Mouse (Mus musculus) MEL (cell line): ENCODE measurements around the gene Plch1. TPM values are rescaled to one million over a fixed set of nuclear protein-coding genes. Genes with fewer than 3 reads are reported as not detected.

Experiments used
- DNase-seq: peaks from one replicate; pipeline ENCODE4 v3.0.0; 2011; ENCODE audit warnings: low read depth, low spot score
- H3K27ac ChIP-seq: 2 replicates; pipeline ENCODE4 v1.5.1; 2012; ENCODE audit warnings: low read depth, mild to moderate bottlenecking, control low read depth, low read length, moderate library complexity; ENCODE audit not compliant: control insufficient read depth
- H3K27me3 ChIP-seq, 2 experiments: fragments of 150-350 bp in 1 of 2; sonication (generic) in 1 of 2; 2 replicates each; pipeline ENCODE4 v1.6.1; 2012; ENCODE audit warnings: low read length in 2 of 2, mild to moderate bottlenecking in 2 of 2, improper control_type of control experiment in 1 of 2, moderate library complexity in 1 of 2; ENCODE audit not compliant: insufficient read depth in 2 of 2, control insufficient read depth in 1 of 2
- H3K36me3 ChIP-seq, 2 experiments: 2 replicates each; pipeline ENCODE4 v1.6.1; 2012 to 2014; ENCODE audit warnings: low read length in 2 of 2, improper control_type of control experiment in 1 of 2, inconsistent platforms in 1 of 2, mild to moderate bottlenecking in 1 of 2; ENCODE audit not compliant: insufficient read depth in 2 of 2, control insufficient read depth in 1 of 2
- H3K4me1 ChIP-seq, 2 experiments: fragments of 150-350 bp in 1 of 2; sonication (generic) in 1 of 2; 2 replicates each; pipeline ENCODE4 v1.6.1; 2012; ENCODE audit warnings: low read length in 2 of 2, improper control_type of control experiment in 1 of 2, mild to moderate bottlenecking in 1 of 2; ENCODE audit not compliant: insufficient read depth in 2 of 2, control insufficient read depth in 1 of 2
- H3K4me3 ChIP-seq, 2 experiments: fragments of 150-350 bp in 1 of 2; sonication (generic) in 1 of 2; 2 replicates each; pipeline ENCODE4 v1.5.1; 2012; ENCODE audit warnings: low read depth in 2 of 2, low read length in 2 of 2, mild to moderate bottlenecking in 2 of 2, moderate library complexity in 2 of 2, control low read depth in 1 of 2, improper control_type of control experiment in 1 of 2; ENCODE audit not compliant: control insufficient read depth in 1 of 2, insufficient read depth in 1 of 2
- H3K79me2 ChIP-seq: 2 replicates; pipeline ENCODE4 v1.6.1; 2012; ENCODE audit warnings: mild to moderate bottlenecking, low read length, moderate library complexity; ENCODE audit not compliant: control insufficient read depth, poor library complexity, insufficient read depth
- H3K9ac ChIP-seq: 2 replicates; pipeline ENCODE4 v1.6.1; 2012; ENCODE audit warnings: low read depth, mild to moderate bottlenecking, control low read depth, low read length, moderate library complexity; ENCODE audit not compliant: control insufficient read depth, poor library complexity, severe bottlenecking
- H3K9me3 ChIP-seq: fragments of 150-350 bp; sonication (generic); replicated peaks from 2 replicates; pipeline ENCODE4 v1.6.1; 2012; ENCODE audit warnings: mild to moderate bottlenecking, low read length, improper control_type of control experiment, moderate library complexity; ENCODE audit not compliant: insufficient read depth
- CHD1 ChIP-seq: IDR thresholded peaks from 2 replicates; pipeline ENCODE4 v1.6.1; 2012; ENCODE audit warnings: low read depth, mild to moderate bottlenecking, inconsistent platforms, low read length, improper control_type of control experiment
- EP300 ChIP-seq, 2 experiments: IDR thresholded peaks; 2 replicates each; pipeline ENCODE4 v1.6.1; 2011; ENCODE audit warnings: improper control_type of control experiment in 2 of 2, low read length in 2 of 2, low read depth in 1 of 2, mild to moderate bottlenecking in 1 of 2
- ETS1 ChIP-seq: IDR thresholded peaks from 2 replicates; pipeline ENCODE4 v1.6.1; 2012; ENCODE audit warnings: low read depth, mild to moderate bottlenecking, inconsistent platforms, low read length, improper control_type of control experiment, moderate library complexity
- GABPA ChIP-seq: IDR thresholded peaks from 2 replicates; pipeline ENCODE4 v1.6.1; 2012; ENCODE audit warnings: low read depth, mild to moderate bottlenecking, inconsistent platforms, low read length, improper control_type of control experiment, moderate library complexity
- GATA1 ChIP-seq: IDR thresholded peaks from 2 replicates; pipeline ENCODE4 v1.6.1; 2011; ENCODE audit warnings: low read depth, low read length, improper control_type of control experiment
- KAT2A ChIP-seq: conservative IDR thresholded peaks from 2 replicates; pipeline ENCODE4 v1.6.1; 2012; ENCODE audit warnings: low read depth, low read length, improper control_type of control experiment, inconsistent platforms
- MAZ ChIP-seq: IDR thresholded peaks from 2 replicates; pipeline ENCODE4 v1.6.1; 2012; ENCODE audit warnings: low read depth, mild to moderate bottlenecking, inconsistent platforms, low read length, improper control_type of control experiment
- MEF2A ChIP-seq: IDR thresholded peaks from 2 replicates; pipeline ENCODE4 v1.6.1; 2014; ENCODE audit warnings: low read depth, mild to moderate bottlenecking, inconsistent platforms, low read length, improper control_type of control experiment; ENCODE audit not compliant: poor library complexity, insufficient replicate concordance, severe bottlenecking; ENCODE audit errors: extremely low read depth
- MYC ChIP-seq: IDR thresholded peaks from 2 replicates; pipeline ENCODE4 v1.6.1; 2011; ENCODE audit warnings: low read depth, mild to moderate bottlenecking, low read length, improper control_type of control experiment, moderate library complexity
- NRF1 ChIP-seq: IDR thresholded peaks from 2 replicates; pipeline ENCODE4 v1.6.1; 2014; ENCODE audit warnings: low read depth, mild to moderate bottlenecking, inconsistent platforms, low read length, improper control_type of control experiment, moderate library complexity; ENCODE audit not compliant: poor library complexity, insufficient read depth, severe bottlenecking
- POLR2A ChIP-seq, 2 experiments: IDR thresholded peaks; 2 replicates each; pipeline ENCODE4 v1.6.1; 2011 to 2012; ENCODE audit warnings: low read length in 2 of 2, mild to moderate bottlenecking in 2 of 2, control low read depth in 1 of 2, improper control_type of control experiment in 1 of 2, low read depth in 1 of 2, moderate library complexity in 1 of 2; ENCODE audit not compliant: control insufficient read depth in 1 of 2, insufficient read depth in 1 of 2, poor library complexity in 1 of 2
- POLR2AphosphoS2 ChIP-seq: IDR thresholded peaks from 2 replicates; pipeline ENCODE4 v1.6.1; 2011; ENCODE audit warnings: low read length, improper control_type of control experiment
- POLR2AphosphoS5 ChIP-seq: IDR thresholded peaks from 2 replicates; pipeline ENCODE4 v1.6.1; 2012; ENCODE audit warnings: low read depth, borderline replicate concordance, mild to moderate bottlenecking, inconsistent platforms, low read length, moderate library complexity, mixed read lengths
- RCOR1 ChIP-seq: IDR thresholded peaks from 2 replicates; pipeline ENCODE4 v1.6.1; 2012; ENCODE audit warnings: low read depth, mild to moderate bottlenecking, inconsistent platforms, low read length, improper control_type of control experiment
- SMC3 ChIP-seq: IDR thresholded peaks from 2 replicates; pipeline ENCODE4 v1.6.1; 2011; ENCODE audit warnings: low read depth, low read length, improper control_type of control experiment
- TAL1 ChIP-seq: IDR thresholded peaks from 2 replicates; pipeline ENCODE4 v1.6.1; 2012; ENCODE audit warnings: mild to moderate bottlenecking, inconsistent platforms, low read length, moderate library complexity, mixed read lengths
- USF1 ChIP-seq: IDR thresholded peaks from 2 replicates; pipeline ENCODE4 v1.6.1; 2014; ENCODE audit warnings: low read depth, mild to moderate bottlenecking, inconsistent platforms, low read length, improper control_type of control experiment, moderate library complexity
- ZKSCAN1 ChIP-seq: IDR thresholded peaks from 2 replicates; pipeline ENCODE4 v1.6.1; 2012; ENCODE audit warnings: low read depth, mild to moderate bottlenecking, inconsistent platforms, low read length, improper control_type of control experiment, moderate library complexity
- ZMIZ1 ChIP-seq: IDR thresholded peaks from 2 replicates; pipeline ENCODE4 v1.6.1; 2012; ENCODE audit warnings: low read depth, mild to moderate bottlenecking, inconsistent platforms, low read length, improper control_type of control experiment, moderate library complexity
- polyA plus RNA-seq, 2 experiments: library from polyadenylated mRNA; stranded (reverse) in 1 of 2; unstranded in 1 of 2; fragments of >175 nt in 1 of 2; fragments of >200 nt in 1 of 2; gene quantifications; 2 replicates each; pipeline versions ENCODE4 v1.2.1 to v1.2.4; 2012; ENCODE audit warnings: low replicate concordance in 2 of 2, low read depth in 1 of 2; ENCODE audit not compliant: insufficient read length in 2 of 2, insufficient read depth in 1 of 2, missing spikeins in 1 of 2
- total RNA-seq: library from RNA; depleted of rRNA; stranded (reverse); fragments of 300-350 nt; gene quantifications from 2 replicates; pipeline ENCODE4 v1.2.3, GENCODE M21; 2012

The Plch1 gene
- total and polyA plus RNA-seq, 3 experiments, result 0.01 to 0.23 TPM; not detected in 1

GRCm38 (mm10) chr3:63910301-63910700 lies 11.0 kb upstream of the Plch1 start:
- Histone ChIP-seq H3K36me3 (no peaks in the 10 kb centered on the region), H3K9me3 (no peaks in the 10 kb centered on the region), H3K9ac (no peak overlapping the region), H3K4me1 (no peaks in the 10 kb centered on the region), H3K27ac (no peak overlapping the region), H3K4me3 (no peak overlapping the region), H3K79me2 (no peaks in the 10 kb centered on the region), H3K27me3 (no peaks in the 10 kb centered on the region)
- no peak for DNase-seq
- TF ChIP-seq POLR2AphosphoS2 (no peak), NRF1 (no peak), USF1 (no peak), ZKSCAN1 (no peak), MAZ (no peak), EP300 (IDR thresholded peaks at IDR 0.05; ENCODE audit: low read depth in 1 of 2, low read length in 2 of 2) (no peak), KAT2A (no peak), MYC (no peak), POLR2A (IDR thresholded peaks at IDR 0.05; ENCODE audit: control insufficient read depth in 1 of 2, insufficient read depth in 1 of 2, low read depth in 1 of 2, low read length in 2 of 2, poor library complexity in 1 of 2) (no peak)

- Histone ChIP-seq H3K4me3 (no peak overlapping the region), H3K79me2 (no peaks in the 10 kb centered on the region), H3K27ac (no peak overlapping the region), H3K4me1 (no peaks in the 10 kb centered on the region), H3K9me3 (no peaks in the 10 kb centered on the region), H3K36me3 (no peaks in the 10 kb centered on the region), H3K27me3 (no peaks in the 10 kb centered on the region; a peak in 1 of 4 replicates), H3K9ac (no peak overlapping the region)
- TF ChIP-seq GABPA, result no peak
- TF ChIP-seq TAL1, result no peak
- no peak for TF ChIP-seq KAT2A
- TF ChIP-seq CHD1, result no peak
- DNase-seq, result no peak
Observed at GRCm38 (mm10) chr3:63905241-63905640, 6.0 kb upstream of the Plch1 start.

GRCm38 (mm10) chr3:63904157-63904556 lies 4.9 kb upstream of the Plch1 start:
- no peaks in the 10 kb centered on the region for H3K79me2 ChIP-seq
- no peaks in the 10 kb centered on the region; a peak in 1 of 4 replicates for H3K27me3 ChIP-seq
- no peak overlapping the region for H3K27ac ChIP-seq
- no peak overlapping the region for H3K9ac ChIP-seq
- H3K9me3 ChIP-seq, result no peaks in the 10 kb centered on the region
- no peak for TF ChIP-seq SMC3
- no peak for TF ChIP-seq RCOR1
- no peak for TF ChIP-seq MEF2A
- TF ChIP-seq ETS1, result no peak
- no peak for TF ChIP-seq ZMIZ1
- TF ChIP-seq POLR2AphosphoS5, result no peak
- no peak for TF ChIP-seq GATA1
- H3K4me1 ChIP-seq, result no peaks in the 10 kb centered on the region
- no peak overlapping the region for H3K4me3 ChIP-seq
- H3K36me3 ChIP-seq, result no peaks in the 10 kb centered on the region
- no peak for DNase-seq
